Mouse (Mus musculus) bone marrow macrophage, adult 2 months (primary cell): ENCODE results near the gene Mrps35.

ENCODE experiments used
- CTCF ChIP-seq: IDR thresholded peaks from 2 replicates; pipeline ENCODE4 v1.5.1; 2012; ENCODE audit warnings: low read depth, mild to moderate bottlenecking, low read length, moderate library complexity
- POLR2A ChIP-seq: IDR thresholded peaks from 2 replicates; pipeline ENCODE4 v1.6.1; 2012; ENCODE audit warnings: mild to moderate bottlenecking, low read depth, low read length, borderline replicate concordance

DNA sequence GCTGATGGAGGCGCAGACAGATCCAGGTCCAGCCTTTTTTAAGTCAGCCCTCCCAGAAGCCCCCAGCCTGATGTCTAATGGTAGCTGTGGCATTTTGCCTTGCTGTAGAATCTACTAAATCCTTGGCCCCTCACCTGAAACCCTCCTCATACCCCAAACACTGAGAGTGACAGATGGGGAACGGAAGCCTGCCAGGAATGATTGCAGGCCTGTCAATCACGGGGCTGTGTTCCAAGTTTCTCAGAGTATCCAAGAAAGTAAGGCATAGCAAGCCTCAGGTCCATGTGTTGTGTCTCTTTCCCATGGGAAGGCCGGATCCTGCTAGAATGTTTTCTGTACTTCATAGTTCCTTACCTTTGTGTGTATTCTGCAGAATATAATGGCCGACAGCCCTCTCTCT lies 47.6 kb downstream of the Mrps35 start:
- TF ChIP-seq POLR2A, result no peak
- no peak for TF ChIP-seq CTCF
